Mouse (Mus musculus) megakaryocyte progenitor cell, adult 5-6 weeks (primary cell): ENCODE measurements around the gene Hsph1. TPM values are rescaled to one million over a fixed set of nuclear protein-coding genes. Genes with fewer than 3 reads are reported as not detected.

Experiments used
- ATAC-seq: replicated peaks from 2 replicates; pipeline ENCODE4 v1.8.0; 2016; ENCODE audit warnings: mild to moderate bottlenecking, moderate TSS enrichment, inconsistent platforms; ENCODE audit not compliant: poor library complexity
- total RNA-seq, 2 experiments: library from RNA; stranded (forward) in 1 of 2; stranded (reverse) in 1 of 2; fragments of 157-497, 149-512 nt in 1 of 2; fragments of 200-1000 nt in 1 of 2; gene quantifications; 2 replicates each; pipeline versions ENCODE4 v1.2.3 to v1.2.4; 2015 to 2017

The Hsph1 gene
- total RNA-seq, 2 experiments from 2014 or later = 39.1 to 82.2 TPM

- peak; percentile 88 for ATAC-seq
Measured at GRCm38 (mm10) chr5:149594215-149594614, 42.0 kb downstream of the Hsph1 start.

- ATAC-seq = no peak
Measured at GRCm38 (mm10) chr5:149589932-149590331, 46.2 kb downstream of the Hsph1 start.

DNA sequence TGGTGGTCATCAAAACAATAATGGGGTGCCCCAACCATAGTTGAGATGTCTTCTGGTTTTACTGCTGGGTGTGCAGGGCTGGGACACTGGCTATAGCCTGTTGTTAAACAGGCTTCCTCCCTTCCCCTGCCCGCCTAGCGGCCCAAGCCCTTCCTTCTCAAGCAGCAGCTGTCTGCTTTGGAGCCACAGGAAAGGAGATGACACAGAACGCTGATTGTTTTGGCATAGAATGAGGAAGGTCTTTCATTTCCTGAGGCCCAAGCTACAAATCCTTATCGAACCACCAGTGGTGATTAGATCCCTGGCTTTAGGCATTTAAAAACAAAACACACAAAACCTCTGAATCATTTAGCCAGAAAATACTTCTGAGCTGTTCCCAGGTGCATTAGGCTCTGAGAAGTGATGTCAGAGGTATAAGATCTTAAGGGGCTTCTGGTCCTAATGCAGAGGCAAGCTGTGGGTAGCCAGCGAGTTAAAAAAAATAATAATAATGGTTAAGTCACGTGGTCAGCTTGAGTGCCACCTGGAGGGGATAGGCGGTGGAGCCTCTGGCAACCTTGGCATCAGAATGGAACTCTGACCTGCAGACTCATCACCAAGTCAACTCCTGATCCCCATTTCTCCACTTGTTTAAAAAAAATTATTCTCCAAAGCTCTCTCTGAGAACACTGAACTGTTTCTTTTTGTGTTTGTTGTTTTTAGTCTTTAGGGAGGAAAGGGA lies 47.2 kb downstream of the Hsph1 start:
- peak; percentile 58 for ATAC-seq

DNA sequence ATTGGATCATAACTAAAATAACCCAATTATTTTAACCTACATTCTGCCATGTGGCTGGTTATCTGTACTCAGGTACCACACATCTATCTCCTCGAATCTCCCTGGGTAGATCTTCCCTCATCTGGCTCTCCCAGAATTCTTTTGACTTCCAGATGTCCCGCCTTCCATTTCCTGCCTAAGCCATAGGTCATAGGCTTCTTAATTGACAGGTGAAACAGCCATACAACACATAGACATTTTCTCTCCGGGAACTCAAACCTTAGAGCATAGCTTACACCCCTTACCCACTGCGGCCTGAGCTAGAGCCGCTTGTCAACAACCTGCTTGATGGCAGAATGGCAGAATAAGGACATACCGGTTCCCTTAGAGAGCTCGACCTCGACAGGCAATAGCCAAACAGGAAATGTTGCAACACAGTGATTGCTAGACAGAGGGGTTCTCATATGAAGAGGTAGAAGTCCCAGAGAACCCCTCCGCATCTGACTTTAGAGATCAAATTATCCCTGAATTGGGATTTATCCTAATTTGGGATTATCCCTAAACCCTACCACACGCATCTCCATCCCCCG lies 48.8 kb downstream of the Hsph1 start:
- ATAC-seq = peak; percentile 63

DNA sequence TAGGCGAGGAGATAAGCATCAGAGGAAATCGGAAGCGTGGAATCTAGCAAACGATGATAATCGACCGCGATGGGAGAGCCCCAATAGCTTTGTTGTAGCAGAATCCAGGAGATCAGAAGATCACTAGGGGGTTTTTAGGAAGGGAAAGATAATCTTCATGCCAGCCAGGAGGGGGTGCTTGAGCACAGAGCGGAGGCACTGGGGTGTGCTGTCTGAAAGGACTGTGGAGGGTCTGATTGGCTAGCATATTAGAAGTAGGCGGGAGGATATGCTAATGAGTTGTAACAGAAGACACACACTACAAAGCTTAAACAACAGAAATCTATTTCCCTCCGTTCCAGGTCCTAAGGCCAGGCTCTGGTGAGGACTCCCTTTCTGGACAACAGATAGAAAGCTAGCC lies 50.3 kb downstream of the Hsph1 start:
- peak; percentile 58 for ATAC-seq

GRCm38 (mm10) chr5:149585231-149585630 lies 50.9 kb downstream of the Hsph1 start:
- no peak for ATAC-seq

- ATAC-seq = no peak
Measured at GRCm38 (mm10) chr5:149584154-149584655, 52.0 kb downstream of the Hsph1 start.

DNA sequence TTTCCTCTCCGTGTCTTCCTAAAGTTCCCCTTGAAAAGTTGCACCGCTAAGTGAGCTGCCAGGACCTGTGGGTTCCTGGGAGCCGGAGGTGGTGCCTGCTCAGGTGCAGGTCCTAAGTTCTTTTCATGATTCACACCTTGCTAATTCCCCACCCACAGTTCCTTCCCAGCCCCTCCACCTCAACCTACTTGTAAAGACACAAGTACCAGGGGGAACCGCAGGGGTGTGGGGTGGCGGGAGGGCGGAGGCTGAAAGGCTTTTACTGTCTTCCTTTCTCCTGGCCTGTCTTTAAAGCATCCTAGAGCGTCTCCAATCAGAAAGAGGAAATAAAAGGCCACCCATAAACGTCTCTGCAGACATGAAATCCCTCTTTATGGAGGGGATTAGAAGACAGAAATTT lies 52.7 kb downstream of the Hsph1 start:
- ATAC-seq = no peak

DNA sequence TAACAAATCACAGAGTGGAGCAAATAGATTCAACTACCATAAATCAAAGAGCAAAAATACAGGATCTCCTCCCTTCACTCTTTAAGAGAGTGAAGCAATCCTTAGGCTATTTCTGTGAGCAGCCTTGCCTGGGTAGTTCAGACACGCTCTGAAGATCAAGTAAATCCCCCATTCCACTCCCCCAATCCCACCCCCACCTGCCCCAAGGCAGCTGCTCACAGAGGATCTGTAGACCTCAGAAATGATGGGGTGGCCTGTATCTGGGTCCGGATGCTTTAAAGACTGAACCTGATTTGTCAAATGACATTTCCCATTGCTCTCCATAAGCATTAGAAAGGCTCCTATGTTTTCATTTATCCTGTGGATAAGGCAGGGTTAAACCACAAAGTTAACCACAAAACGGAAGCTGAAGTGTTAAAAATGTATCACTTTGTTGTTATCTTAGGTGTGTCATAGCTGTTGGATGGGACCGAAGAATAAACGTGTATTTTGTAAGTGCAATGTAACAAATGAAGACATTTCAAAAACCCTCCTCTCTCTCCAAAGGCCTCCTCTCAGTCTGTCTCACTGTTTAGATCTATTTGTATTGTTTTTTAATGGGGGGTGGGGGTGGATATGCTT lies 53.4 kb downstream of the Hsph1 start:
- ATAC-seq = no peak

DNA sequence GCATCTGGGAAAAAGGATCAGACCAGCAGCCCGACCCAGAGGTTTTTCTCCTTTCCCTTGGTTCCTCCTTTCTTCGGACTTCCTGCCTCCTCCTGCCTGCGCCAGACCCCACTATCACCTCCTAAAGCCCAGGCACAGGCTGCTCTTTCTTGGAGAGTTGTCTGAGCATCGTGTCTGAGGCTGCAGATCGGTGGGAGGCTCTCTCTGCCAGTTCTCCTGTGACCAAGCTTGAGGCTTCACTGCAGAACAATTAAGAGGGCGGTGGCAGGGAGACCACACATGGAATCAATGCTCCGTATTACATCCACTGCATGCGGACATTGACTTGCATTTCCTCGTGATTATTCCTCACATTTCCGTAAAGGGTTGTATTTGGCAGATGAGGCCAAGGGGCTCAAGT lies 58.7 kb downstream of the Hsph1 start:
- ATAC-seq = no peak

- no peak for ATAC-seq
Measured at GRCm38 (mm10) chr5:149576977-149577376, 59.2 kb downstream of the Hsph1 start.

- ATAC-seq = no peak
Measured at GRCm38 (mm10) chr5:149568993-149569392, 67.2 kb downstream of the Hsph1 start.

DNA sequence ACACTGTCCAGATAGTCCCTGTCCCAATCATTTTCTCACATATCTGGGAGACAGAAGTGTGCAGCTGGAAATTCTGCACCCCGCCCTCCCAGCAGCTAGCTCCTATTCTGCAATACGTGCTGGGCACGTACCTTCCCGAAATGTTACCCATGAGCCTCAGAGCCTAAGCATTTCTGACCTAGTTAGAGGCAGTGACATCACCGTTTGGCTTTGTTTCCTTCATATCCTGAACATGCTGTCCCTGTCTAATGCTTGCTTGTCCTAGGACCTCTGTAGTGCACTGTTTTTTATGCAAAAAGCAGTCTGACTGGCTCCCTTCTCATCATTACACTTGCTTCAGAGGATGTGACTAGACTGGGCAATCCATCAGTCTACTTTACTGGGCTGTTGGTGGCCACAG lies 69.2 kb downstream of the Hsph1 start:
- no peak for ATAC-seq

GRCm38 (mm10) chr5:149566026-149566425 lies 70.2 kb downstream of the Hsph1 start:
- no peak for ATAC-seq

Other genes with a start within 250 kb of the Hsph1 start
- 0.07 TPM in 1 of 2 replicates, not detected in the other for gene Medag, start 224.6 kb downstream of the Hsph1 start, total RNA-seq (2015)
- gene Medag, start 224.6 kb downstream of the Hsph1 start, total RNA-seq (2017) = not detected in 2 replicates
- not detected in 2 replicates for gene Tex26, start 196.7 kb downstream of the Hsph1 start, total RNA-seq (2015)
- not detected in 2 replicates for gene Tex26, start 196.7 kb downstream of the Hsph1 start, total RNA-seq (2017)
- not detected in 2 replicates for gene Wdr95, start 107.7 kb downstream of the Hsph1 start, total RNA-seq (2015)
- not detected in 2 replicates for gene Wdr95, start 107.7 kb downstream of the Hsph1 start, total RNA-seq (2017)
- gene B3glct, start 41.9 kb upstream of the Hsph1 start, total RNA-seq (2015) = 8.9 and 10.9 TPM in 2 replicates
- gene B3glct, start 41.9 kb upstream of the Hsph1 start, total RNA-seq (2017) = 5.9 and 9.7 TPM in 2 replicates